Mouse (Mus musculus) right cerebral cortex, postnatal 36 days (tissue): ENCODE results near the gene Washc1.
"Not testable (repeated sequence)": the region's sequence is repeated elsewhere in the genome, so short reads cannot be mapped to it uniquely, and the experiment has no call there.

Experiments used
- DNase-seq, 2 experiments: peaks; one replicate each; pipeline ENCODE4 v3.0.0; 2022; ENCODE audit warnings: low spot score in 2 of 2, mixed read lengths in 1 of 2

The Washc1 gene

DNA sequence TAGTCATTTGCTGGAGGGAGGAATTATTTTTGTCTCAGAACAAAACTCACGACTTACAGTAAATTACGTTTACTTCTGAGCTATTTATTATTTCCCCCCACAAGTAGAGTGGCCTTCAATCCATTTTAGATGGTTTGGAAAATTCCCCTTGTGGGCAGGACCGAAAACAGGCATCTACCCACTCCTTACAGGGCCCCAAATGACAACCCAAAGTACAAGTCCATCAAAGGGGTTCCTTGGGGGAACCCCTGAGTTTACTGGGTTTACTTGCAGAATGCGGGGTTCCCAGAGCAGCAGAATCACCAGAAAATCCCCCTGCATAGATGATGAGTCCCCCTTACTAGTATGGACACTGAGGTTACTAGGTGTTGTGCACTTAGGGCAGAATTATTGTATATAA is 821 bp downstream of the Washc1 start:
- no peak for DNase-seq

DNA sequence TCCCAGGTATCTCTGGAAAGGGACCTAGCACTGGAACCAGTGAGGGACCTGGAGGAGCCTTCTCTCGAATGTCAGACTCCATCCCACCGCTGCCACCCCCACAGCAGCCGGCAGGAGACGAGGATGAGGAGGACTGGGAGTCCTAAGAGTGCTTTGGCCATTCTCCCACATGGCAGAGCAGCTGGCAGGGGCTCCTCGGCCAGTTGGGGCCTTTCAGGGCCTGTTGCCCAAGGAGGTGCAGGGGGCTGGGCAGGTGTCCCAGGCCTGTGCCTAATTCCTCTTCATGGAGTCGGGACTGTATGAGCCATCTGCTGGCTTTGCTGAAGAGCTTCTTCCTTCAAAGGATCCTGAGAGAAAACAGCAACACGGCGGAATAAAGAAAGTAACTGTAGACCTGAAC is 7.6 kb downstream of the Washc1 start:
- no peak for DNase-seq

DNA sequence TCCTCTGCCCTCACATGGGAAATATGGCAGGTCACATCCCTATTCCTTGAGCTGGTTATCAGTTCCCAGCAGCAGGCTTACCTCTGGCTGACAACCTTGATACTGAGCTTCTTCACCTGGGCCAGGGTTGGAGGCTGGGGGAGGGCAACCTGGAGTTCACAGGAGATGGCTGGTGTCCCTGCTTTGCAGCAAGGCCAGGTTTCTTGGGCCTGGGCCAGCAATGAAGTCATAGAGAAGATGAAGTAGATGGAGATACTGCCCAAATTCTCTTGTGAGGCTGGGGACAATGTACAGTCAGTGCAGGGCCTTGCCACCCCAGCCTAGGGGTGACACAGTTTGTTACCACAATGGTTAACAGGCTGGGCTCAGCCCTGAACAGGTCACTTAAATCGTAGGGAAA is 9.4 kb downstream of the Washc1 start:
- no peak for DNase-seq

DNA sequence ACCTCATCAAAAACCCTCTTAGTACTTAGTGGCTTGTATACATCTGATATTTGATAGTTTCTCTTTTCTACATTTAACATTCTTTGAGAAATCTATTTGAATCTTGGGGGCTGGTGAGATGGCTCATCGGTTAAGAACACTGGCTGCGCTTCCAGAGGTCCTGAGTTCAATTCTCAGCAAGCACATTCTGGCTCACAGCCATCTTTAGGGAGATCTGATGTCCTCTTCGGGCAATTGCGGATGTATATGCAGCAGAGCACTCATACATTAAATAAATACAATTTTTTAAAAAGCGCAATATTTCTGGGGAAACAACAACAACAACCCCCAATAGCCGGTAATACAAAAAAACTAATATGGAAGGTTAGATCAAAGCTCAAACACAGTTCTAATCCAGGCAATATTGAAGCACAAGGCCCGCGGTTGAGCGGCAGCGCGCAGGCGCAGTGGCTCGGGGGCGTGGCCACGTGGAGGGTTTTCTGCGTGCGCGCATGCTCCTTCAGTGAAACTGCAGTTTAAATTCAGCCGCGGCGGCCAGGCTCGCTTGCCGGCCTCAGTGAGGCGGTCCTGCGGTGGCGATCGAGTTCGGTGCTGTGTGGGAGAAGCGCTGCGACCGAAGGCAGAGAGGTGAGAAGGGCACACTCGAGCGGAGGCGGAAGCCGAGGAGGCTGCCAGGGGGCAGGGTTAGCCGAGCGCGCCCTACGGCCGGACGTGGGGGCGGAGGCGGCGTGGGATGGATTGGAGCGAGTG is 11.9 kb downstream of the Washc1 start, which contains the start of gene Ddx11:
Gene Ddx11, plus strand, starts transcription at position 455 of the 750 bp plus-strand sequence.
- DNase-seq = peak; percentile 82

DNA sequence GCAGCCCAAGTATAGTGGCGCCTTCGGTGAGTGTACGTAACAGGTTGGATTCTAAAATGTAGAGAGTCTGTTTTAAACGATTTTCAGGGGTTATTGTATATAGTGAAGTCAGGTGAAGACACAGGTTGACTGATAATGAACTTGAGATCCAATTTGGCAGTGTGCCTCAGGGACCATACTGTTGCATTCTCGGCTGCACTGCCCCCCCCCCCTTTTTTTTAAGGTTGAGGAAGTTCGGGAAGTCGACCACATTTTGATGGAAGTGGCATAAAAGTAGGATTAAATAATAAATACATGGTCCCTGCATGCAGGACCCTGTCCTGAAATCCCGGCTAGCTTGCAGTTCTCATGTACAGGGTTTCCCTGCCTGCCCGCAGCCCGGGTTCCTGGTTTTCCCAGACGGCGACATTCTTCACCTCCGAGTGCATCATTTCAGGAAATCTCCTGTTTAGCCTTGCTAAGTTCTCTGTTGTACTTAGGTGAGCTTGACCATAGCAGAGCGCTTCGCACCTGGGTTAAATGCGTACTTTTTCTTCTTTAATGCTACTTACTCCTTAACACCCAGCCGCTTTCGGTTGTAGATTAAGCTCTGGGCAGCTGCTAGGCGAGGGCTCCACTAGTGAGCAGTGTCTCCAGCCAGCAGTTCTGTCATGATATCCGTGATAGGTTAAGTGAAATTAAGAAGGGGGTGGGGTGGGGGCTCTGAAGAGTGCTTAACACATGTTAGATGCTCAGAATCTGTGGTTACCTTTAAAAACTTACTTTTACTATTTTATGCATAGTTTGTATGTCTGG is 12.7 kb downstream of the Washc1 start:
- DNase-seq = no peak

DNA sequence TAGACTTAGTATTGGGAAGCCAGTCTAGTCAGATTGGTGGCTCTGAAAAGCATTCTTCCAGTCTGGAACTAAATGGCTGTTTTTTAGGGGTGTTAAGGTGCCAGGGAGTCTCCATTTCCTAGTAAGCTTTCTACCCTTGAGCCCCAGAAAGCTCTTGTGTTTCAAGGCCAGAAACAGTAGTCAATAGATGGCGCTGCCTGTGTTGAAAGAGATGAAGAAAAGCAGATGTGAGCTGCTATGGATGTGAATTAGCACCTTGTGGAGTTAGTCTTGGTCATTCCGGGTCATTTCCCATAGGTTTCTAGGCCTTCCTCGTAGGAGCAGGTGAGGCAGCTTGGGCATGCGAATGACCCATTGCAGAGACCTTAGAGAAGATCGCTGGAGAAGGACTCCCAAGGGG is 13.9 kb downstream of the Washc1 start:
- DNase-seq = no peak

DNA sequence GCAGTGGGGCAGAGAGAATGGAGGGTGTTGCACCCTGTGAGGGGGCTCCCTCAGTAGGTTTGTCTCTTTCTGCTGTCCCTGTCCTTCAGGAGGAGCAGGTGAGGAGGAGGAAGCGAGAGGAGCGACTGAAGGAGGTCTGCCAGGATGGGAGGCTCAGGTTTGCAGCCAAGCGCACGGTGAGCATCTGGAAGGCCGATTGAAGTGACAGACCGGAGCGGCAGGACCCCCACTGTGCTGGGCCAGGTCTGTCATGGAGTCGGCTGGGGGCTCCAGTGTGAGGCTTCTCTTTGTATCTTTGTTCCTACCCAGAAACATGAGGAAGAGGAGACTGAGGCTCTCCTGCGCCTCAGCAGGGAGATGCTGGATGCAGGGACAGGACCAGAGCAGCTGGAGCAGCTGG is 19.0 kb downstream of the Washc1 start:
- no peak for DNase-seq

DNA sequence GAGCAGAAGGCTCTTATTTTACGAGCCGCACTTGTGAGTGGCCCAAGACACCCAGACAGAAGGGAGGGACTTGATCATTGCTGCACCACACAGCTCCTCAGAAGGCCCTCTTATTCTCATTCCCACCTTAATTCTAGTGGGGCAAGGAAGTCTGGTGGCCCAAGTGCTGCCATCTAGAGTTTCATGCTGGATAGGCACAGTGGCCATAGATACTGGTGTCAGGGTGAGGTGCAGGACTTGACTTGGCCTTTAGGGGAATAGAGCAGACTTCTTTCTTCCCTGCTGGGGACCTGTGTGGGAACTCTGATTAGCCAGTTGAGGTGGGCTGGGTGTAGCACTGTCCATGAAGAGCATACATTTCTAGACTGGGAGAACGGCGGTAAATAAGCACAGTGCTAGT is 19.9 kb downstream of the Washc1 start:
- no peak for DNase-seq

DNA sequence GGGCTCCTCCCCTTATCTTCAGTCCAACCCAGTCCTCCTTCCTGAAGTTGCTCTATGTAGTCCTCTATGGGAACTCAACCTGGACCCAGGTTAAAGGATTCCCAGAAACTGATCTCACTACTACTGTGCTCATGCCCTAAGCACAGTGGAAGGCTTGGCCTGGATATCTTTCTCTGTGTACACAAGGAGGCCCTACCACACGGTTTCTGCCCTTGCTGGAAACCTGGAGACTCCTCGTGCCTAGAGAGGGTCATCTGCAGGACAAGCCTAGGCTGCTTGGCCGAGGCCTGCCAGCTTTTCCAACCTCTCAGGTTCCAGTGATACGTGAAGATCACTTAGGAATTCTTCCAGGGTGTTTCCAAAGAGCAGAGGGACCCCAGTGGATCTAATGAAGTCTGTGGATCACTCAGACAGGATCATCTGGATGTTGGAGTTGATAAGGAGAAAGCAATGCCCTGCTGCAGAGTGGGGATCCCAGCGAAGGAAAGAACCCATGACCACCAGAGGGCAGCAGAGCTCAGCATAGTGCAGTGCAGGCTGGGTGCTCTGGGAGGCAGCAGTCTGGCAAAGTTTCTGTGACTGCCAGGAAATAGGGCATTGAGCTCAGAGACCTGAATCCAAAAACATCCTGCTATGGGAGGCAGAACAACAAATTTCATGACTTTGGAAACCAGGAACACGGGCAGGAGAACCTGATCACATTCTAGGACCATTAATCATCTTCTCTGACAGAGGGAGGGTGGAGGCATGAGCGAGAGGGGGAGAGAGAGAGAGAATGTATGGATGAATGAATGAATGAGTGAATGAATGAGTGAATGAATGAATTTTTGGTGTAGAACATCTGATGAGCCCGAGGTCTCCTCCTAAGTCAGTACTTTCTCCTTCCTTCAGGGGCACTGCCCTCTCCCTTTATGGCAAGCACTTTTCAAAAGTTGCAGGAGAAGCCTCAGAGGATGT is 41.6 kb downstream of the Washc1 start:
- DNase-seq = not testable (repeated sequence)

DNA sequence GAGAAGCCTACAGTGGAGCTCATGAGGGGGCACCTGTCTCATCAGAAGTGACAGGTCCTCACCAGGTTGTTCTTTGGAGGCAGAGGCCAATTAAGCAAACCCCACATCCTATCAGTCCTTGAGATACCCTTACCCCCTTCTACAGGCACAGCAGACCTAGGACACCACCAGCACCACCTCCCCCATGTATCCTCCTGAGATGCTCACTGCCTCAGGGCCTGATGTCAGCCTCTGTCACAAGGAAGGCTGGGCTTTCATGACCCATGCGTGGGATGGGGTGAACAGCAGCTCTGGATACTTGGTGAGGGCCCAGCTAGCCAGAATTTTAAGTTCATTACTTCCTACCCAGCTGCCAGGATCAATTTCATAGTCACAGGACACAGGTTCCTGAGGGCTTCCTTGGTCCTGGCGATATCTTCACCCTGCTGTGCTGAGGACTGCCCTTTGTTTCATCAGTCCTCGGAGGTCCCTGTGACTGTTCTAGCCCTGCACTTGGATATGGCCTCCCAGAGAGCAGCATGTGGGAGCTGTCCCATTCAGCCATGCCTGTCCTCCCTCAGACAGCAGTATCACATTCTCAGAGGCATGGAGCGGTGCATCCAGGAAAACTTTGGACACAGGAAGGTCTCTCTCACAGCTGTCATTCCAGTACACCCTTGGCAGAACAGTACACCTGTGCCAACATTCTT is 42.5 kb downstream of the Washc1 start:
- DNase-seq = not testable (repeated sequence)

DNA sequence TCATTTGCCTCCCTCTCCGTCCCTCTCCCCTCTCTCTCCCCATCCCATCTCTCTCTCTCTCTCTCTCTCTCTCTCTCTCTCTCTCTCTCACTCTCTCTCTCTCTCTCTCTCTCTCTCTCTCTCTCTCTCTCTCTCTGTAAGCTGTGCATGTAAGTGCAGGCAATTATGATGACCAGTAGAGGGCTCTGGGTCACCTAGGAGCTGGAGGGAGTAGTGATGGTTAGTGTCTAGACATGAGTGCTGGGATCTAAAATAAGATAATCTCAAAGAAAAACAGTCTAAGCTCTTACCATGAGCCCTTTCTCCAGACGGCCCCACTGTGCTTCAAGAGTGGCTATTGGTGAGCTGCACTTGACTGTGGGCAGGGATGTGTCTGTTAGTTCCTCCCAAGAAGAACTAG is 43.5 kb downstream of the Washc1 start:
- DNase-seq = no peak

DNA sequence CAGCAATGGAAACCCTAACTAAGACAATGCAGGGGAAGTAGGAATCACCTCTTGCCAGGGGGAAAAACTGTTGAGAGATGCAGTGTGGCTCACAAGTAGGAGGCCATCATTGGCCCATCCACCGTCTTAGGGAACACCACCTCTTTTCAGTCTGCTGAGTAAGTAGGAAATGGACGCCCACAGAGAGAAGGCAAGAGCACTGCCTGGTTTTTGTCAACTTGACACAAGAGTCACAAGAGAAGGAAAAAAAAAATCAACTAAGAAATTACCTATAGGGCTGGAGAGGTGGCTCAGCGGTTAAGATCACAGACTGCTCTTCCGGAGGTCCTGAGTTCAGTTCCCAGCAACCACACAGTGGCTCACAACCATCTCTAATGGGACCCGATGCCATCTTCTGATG is 46.9 kb downstream of the Washc1 start:
- DNase-seq = no peak

DNA sequence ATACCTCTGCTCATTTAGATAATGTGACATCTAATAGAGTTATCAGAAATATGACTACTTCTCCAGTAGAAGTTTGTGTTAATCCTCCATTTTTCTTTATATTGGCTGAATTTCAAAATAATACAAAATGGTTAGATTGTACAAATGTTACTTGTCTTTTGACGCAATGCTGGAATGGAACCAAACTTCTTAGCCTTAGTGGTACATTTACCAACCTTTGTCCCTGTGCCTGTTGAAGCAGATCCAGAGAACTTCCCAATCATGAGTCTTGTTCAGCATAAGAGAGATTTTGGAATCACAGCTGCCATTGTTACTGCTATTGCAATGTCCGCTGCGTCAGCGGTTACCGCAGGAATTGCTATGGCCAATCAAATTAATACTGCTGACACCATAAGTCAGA is 55.8 kb downstream of the Washc1 start:
- not testable (repeated sequence) for DNase-seq
